Mouse (Mus musculus): ENCODE measurements around the gene Ubxn6.

Gene Ubxn6

DNA sequence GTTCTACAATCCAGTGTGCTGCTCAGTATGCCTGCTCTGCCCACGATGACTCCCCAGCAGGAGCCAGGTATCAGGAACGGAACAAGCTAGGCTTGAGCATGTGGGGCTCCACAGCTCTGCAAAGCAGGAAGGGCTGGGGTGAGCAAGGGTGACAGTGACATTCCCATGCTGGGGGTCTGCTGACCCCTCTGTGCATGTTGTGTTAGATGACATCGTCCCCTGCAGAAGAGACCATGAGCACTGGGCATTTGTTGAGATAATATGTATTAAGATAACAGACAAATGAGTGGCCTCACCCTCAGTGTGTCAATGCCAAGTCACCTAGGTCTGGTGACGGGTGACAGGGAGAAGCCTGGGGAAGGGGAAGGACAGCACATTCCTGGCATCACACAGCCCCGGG is 49.9 kb downstream of the Ubxn6 start:
- DNase-seq (ENCODE audit: low spot score in 2 of 2): no peak

DNA sequence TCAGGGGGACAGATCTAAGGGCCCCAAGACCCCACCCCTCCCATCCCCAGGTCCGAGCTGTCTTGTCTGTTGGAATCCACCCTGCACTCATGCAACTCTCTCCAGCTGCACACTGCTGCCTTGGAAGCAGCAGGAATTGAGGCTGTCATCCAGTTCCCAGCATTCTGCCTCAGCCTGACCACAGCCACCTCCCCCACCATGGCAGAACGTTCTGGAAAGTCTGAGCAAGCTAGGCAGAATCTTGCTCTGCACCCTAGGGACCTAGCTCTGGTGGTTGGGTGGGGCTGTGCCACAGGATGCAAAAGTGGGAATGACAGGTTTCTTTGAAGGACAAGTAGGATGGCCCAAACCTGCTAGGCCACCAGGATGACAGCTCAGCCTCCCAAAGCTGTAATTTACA is 50.4 kb downstream of the Ubxn6 start:
- no peak for DNase-seq (ENCODE audit: low spot score in 2 of 2)

DNA sequence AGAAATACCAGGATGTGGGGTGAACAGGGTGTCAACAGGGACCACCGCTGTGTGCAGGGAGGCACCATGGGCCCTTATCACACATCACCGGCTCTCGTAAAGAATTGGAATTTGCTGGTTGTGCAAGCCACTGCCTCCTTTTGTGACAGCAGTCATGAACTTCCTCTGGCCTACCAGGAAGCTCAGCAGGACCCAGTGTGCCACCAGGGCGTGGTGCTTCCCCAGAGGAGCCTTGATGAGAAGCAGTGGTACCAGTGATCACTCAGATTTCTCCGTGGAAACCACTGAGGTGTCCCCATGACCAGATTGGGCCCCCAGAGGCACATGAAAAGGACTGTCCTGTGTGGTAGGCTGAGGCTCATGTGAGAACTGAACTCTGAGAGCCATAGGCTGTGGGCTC is 51.4 kb downstream of the Ubxn6 start:
- DNase-seq (ENCODE audit: low spot score in 2 of 2): no peak

DNA sequence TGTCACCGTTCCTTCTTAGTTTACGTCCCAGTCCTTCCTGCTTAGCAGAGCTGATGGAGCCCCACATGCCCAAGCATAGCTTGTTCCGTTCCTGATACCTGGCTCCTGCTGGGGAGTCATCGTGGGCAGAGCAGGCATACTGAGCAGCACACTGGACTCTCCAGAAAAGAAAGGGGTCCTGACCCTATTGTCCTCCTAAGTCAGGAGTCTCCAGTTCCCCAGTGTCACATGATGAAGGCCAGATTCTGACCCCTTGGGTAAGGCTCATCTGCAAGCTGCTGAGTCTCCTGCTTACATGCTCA is 51.9 kb downstream of the Ubxn6 start:
- no peak for DNase-seq (ENCODE audit: low spot score in 2 of 2)

- no peak for DNase-seq (ENCODE audit: low spot score in 2 of 2)
These were observed 52.5 kb downstream of the Ubxn6 start for GRCm38 (mm10) chr17:56022131-56022988.

GRCm38 (mm10) chr17:56021161-56021910 is 53.5 kb downstream of the Ubxn6 start:
- no peak for DNase-seq (ENCODE audit: low spot score in 2 of 2)

- no peak for DNase-seq (ENCODE audit: low spot score in 2 of 2)
These were observed 54.3 kb downstream of the Ubxn6 start for GRCm38 (mm10) chr17:56020400-56021084.

- no peak for DNase-seq (ENCODE audit: low spot score in 2 of 2)
These were observed 56.3 kb downstream of the Ubxn6 start for GRCm38 (mm10) chr17:56018347-56019131.

DNA sequence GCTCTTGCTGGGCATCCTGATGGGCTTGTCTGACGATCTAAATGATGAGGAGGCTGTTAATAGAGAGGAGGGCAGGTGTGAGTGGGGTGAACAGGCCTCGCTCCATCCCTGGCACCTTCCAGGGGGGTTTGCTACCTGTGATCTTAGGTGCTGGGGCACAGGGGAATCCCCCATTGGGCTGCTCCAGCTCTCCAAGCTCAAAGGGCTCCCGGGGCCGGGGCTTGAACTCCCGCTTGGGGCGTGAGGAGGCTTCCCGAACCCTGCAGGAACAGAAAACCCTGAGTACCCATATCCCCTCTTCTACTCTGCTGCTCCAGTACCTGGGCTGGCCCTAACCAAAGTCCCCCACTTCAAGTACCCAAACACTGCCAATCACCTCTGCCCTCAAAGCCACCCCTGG is 57.0 kb downstream of the Ubxn6 start:
- DNase-seq (ENCODE audit: low spot score in 2 of 2): no peak

Data from urinary bladder, adult 18-20 months (tissue).